Mouse (Mus musculus) fibroblast of lung, adult 2 months (primary cell): ENCODE data around the gene Rps28.

Experiments used
- DNase-seq: peaks from one replicate; pipeline ENCODE4 v3.0.0-alpha.2; 2011; ENCODE audit warnings: low read depth

The Rps28 gene

GRCm38 (mm10) chr17:33811142-33811516 lies 13.2 kb downstream of the Rps28 start:
- no peak for DNase-seq

- DNase-seq = peak; percentile 78
These were observed 13.8 kb downstream of the Rps28 start, which contains the start of gene Kank3 for GRCm38 (mm10) chr17:33810334-33811141. TSS of gene Kank3 (plus strand) at chr17:33810519.

GRCm38 (mm10) chr17:33808192-33808591 lies 16.2 kb downstream of the Rps28 start:
- no peak for DNase-seq

GRCm38 (mm10) chr17:33807181-33807888 lies 17.0 kb downstream of the Rps28 start:
- no peak for DNase-seq

GRCm38 (mm10) chr17:33804745-33805144 lies 19.6 kb downstream of the Rps28 start:
- DNase-seq = no peak

- DNase-seq = no peak
These were observed 20.2 kb downstream of the Rps28 start for GRCm38 (mm10) chr17:33804205-33804604.

GRCm38 (mm10) chr17:33802221-33802620 lies 22.1 kb downstream of the Rps28 start:
- DNase-seq = no peak

- no peak for DNase-seq
These were observed 25.1 kb downstream of the Rps28 start for GRCm38 (mm10) chr17:33799277-33799676.

- DNase-seq = peak; percentile 65
These were observed 26.1 kb downstream of the Rps28 start for GRCm38 (mm10) chr17:33798306-33798705.

- no peak for DNase-seq
These were observed 35.6 kb downstream of the Rps28 start for GRCm38 (mm10) chr17:33788732-33789131.

GRCm38 (mm10) chr17:33786375-33786774 lies 38.0 kb downstream of the Rps28 start:
- DNase-seq = no peak

- no peak for DNase-seq
These were observed 39.4 kb downstream of the Rps28 start for GRCm38 (mm10) chr17:33784939-33785338.

GRCm38 (mm10) chr17:33783408-33783807 lies 41.0 kb downstream of the Rps28 start:
- DNase-seq = peak; percentile 97

- DNase-seq = no peak
These were observed 42.3 kb downstream of the Rps28 start for GRCm38 (mm10) chr17:33782067-33782466.

- no peak for DNase-seq
These were observed 43.0 kb downstream of the Rps28 start, which contains the start of gene Angptl4 for GRCm38 (mm10) chr17:33781124-33781977. TSS of gene Angptl4 (minus strand) at chr17:33781830.

GRCm38 (mm10) chr17:33780431-33780830 lies 43.9 kb downstream of the Rps28 start:
- no peak for DNase-seq

GRCm38 (mm10) chr17:33779967-33780295 lies 44.4 kb downstream of the Rps28 start:
- no peak for DNase-seq

- DNase-seq = peak; percentile 99
These were observed 44.9 kb downstream of the Rps28 start for GRCm38 (mm10) chr17:33779271-33779966.

GRCm38 (mm10) chr17:33775287-33775686 lies 49.1 kb downstream of the Rps28 start:
- DNase-seq = no peak

GRCm38 (mm10) chr17:33774573-33775155 lies 49.7 kb downstream of the Rps28 start:
- DNase-seq = no peak

- no peak for DNase-seq
These were observed 50.3 kb downstream of the Rps28 start for GRCm38 (mm10) chr17:33773871-33774572.
